Mouse (Mus musculus): ENCODE measurements around the gene Tns3.

DNA sequence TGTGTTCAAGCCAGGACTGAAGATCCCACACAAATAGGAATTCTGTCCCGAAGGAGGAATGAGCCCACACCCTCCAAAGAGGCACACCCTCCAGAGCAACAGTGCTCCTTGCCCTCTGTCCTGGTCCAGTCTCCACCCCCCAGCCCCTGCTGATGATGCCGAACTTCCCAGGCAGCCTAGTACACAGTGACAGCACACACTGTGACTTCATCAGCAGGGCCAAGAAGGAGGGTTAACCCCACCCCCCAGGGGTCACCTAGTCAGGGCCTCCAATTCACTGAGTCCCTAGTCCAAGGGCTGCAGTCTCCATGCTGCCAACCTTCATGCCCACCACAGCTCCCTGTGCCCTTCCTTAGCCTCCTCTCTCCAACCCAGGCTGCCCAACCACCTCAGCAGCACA lies 200.5 kb downstream of the Tns3 start:
- TF ChIP-seq MYOD1 (IDR thresholded peaks at IDR 0.05; ENCODE audit: control insufficient read depth in 1 of 3, insufficient read length in 2 of 3, low read depth in 2 of 3): no peak
- TF ChIP-seq TCF3 (IDR thresholded peaks at IDR 0.05; ENCODE audit: insufficient read length, low read depth): no peak
- TF ChIP-seq MAX (IDR thresholded peaks at IDR 0.05; ENCODE audit: low read depth): no peak
- no peak for TF ChIP-seq TCF12 (IDR thresholded peaks at IDR 0.05; ENCODE audit: insufficient read depth, poor library complexity, severe bottlenecking)
- TF ChIP-seq POLR2A (IDR thresholded peaks at IDR 0.05; ENCODE audit: insufficient read length, low read depth): no peak
- TF ChIP-seq MYOG (IDR thresholded peaks at IDR 0.05; ENCODE audit: control insufficient read depth in 1 of 3, insufficient read depth in 1 of 3, insufficient read length in 2 of 3, low read depth in 2 of 3): no peak
- peak; percentile 27 for TF ChIP-seq POLR2AphosphoS2 (IDR thresholded peaks at IDR 0.05; ENCODE audit: insufficient read length, low read depth)
- no peak for TF ChIP-seq SRF (IDR thresholded peaks at IDR 0.05; ENCODE audit: control insufficient read depth, insufficient read length, low read depth)
- no peak for TF ChIP-seq USF1 (IDR thresholded peaks at IDR 0.05; ENCODE audit: low read depth)
- TF ChIP-seq E2F4 (IDR thresholded peaks at IDR 0.05; ENCODE audit: insufficient read depth): no peak
